Mouse (Mus musculus): Measurements from ENCODE around the gene Adgrl3.

DNA sequence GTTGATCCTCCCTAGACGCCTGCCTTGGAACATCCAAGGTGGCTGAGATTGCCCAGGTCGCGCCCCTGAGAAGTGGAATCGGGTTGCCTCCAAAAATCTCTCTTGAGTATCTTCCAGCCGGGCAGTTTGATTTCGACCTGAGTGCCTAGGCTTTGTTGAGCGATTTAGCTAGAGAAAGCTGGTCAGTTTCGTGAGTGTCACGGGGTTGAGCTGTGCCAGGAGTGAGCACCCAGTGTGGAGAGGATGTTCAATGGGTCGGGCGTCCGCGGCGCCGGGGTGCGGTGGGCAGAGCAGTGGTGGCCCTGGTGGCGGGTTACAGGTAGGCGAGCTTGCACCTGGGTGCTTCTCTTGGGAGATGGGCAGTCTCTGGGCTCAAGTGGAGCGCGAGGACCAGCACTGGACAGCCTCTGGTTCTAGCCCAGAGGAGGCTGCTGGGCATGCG lies 1.9 kb downstream of the Adgrl3 start:
- no peak for TF ChIP-seq HCFC1 (IDR thresholded peaks at IDR 0.05; ENCODE audit: low read depth, low read length)
- no peak for TF ChIP-seq ELF1 (IDR thresholded peaks at IDR 0.05; ENCODE audit: low read depth, low read length)
- no peak for TF ChIP-seq MXI1 (IDR thresholded peaks at IDR 0.05; ENCODE audit: low read depth, low read length)
- TF ChIP-seq CTCF (IDR thresholded peaks at IDR 0.05 in 2 of 3, conservative IDR thresholded peaks at IDR 0.05 in 1 of 3; ENCODE audit: control insufficient read depth in 1 of 3, insufficient read depth in 1 of 3, low read depth in 2 of 3, low read length in 3 of 3, poor library complexity in 1 of 3, severe bottlenecking in 1 of 3), result no peak
- TF ChIP-seq KAT2A (conservative IDR thresholded peaks at IDR 0.05; ENCODE audit: low read depth, low read length), result no peak
- TF ChIP-seq TBP (IDR thresholded peaks at IDR 0.05; ENCODE audit: low read depth, low read length), result no peak
